Mouse (Mus musculus) layer of hippocampus, adult 11-12 months (tissue): ENCODE results near the gene Top1.

Experiments
- DNase-seq: peaks from one replicate; pipeline ENCODE4 v3.0.0; 2022; ENCODE audit warnings: low spot score

Top1 gene

GRCm38 (mm10) chr2:160645614-160646137, at the start of gene Top1:
Gene Top1 (plus strand): TSS chr2:160645888.
- DNase-seq: peak; percentile 98

GRCm38 (mm10) chr2:160597582-160598281, 48.0 kb upstream of the Top1 start:
- peak; percentile 73 for DNase-seq

- DNase-seq: peak; percentile 27
These were observed 43.9 kb upstream of the Top1 start for GRCm38 (mm10) chr2:160601805-160602204.

GRCm38 (mm10) chr2:160603154-160603933, 42.3 kb upstream of the Top1 start:
- no peak for DNase-seq

GRCm38 (mm10) chr2:160610012-160610411, 35.7 kb upstream of the Top1 start:
- peak; percentile 38 for DNase-seq

- DNase-seq: no peak
These were observed 32.3 kb upstream of the Top1 start for GRCm38 (mm10) chr2:160613186-160613919.

GRCm38 (mm10) chr2:160617741-160618140, 27.9 kb upstream of the Top1 start:
- no peak for DNase-seq

- no peak for DNase-seq
These were observed 27.0 kb upstream of the Top1 start for GRCm38 (mm10) chr2:160618619-160619220.

GRCm38 (mm10) chr2:160619300-160619699, 26.4 kb upstream of the Top1 start:
- DNase-seq: no peak

GRCm38 (mm10) chr2:160619831-160620230, 25.9 kb upstream of the Top1 start:
- no peak for DNase-seq

GRCm38 (mm10) chr2:160620279-160620963, 25.3 kb upstream of the Top1 start:
- no peak for DNase-seq

- no peak for DNase-seq
These were observed 24.7 kb upstream of the Top1 start for GRCm38 (mm10) chr2:160621001-160621448.

- DNase-seq: peak; percentile 64
These were observed 24.0 kb upstream of the Top1 start for GRCm38 (mm10) chr2:160621661-160622211.

GRCm38 (mm10) chr2:160622646-160623045, 23.0 kb upstream of the Top1 start:
- no peak for DNase-seq

GRCm38 (mm10) chr2:160623745-160624144, 21.9 kb upstream of the Top1 start:
- DNase-seq: no peak

GRCm38 (mm10) chr2:160627207-160628025, 18.3 kb upstream of the Top1 start:
- peak; percentile 5 for DNase-seq

GRCm38 (mm10) chr2:160628055-160628454, 17.6 kb upstream of the Top1 start:
- peak; percentile 1 for DNase-seq

- peak; percentile 1 for DNase-seq
These were observed 16.8 kb upstream of the Top1 start for GRCm38 (mm10) chr2:160628666-160629527.

GRCm38 (mm10) chr2:160629528-160629830, 16.2 kb upstream of the Top1 start:
- DNase-seq: no peak
